Mouse (Mus musculus) intestine, postnatal 0 days (tissue): ENCODE measurements around the gene Map10. TPM values are rescaled to one million over a fixed set of nuclear protein-coding genes. Genes with fewer than 3 reads are reported as not detected.
A peak's percentile ranks its signal among the peaks of the same experiment; 100 is the strongest.

Experiments
- ATAC-seq: fragments of 200-750 bp; cut with Nextera tagmentation; 2 replicates; pipeline ENCODE4 v1.8.0; 2017; ENCODE audit warnings: mild to moderate bottlenecking, moderate TSS enrichment, moderate library complexity
- H3K27ac ChIP-seq: fragments of 300-500 bp; sonication (generic); 2 replicates; pipeline ENCODE4 v1.5.1; 2014; ENCODE audit warnings: mild to moderate bottlenecking, low read depth, low read length, moderate library complexity
- H3K27me3 ChIP-seq: fragments of 300-500 bp; sonication (generic); replicated peaks from 2 replicates; pipeline ENCODE4 v1.6.1; 2014; ENCODE audit warnings: low read length, mixed read lengths; ENCODE audit not compliant: control insufficient read depth, insufficient read depth
- H3K36me3 ChIP-seq: fragments of 300-500 bp; sonication (generic); 2 replicates; pipeline ENCODE4 v1.6.1; 2014; ENCODE audit warnings: mild to moderate bottlenecking, moderate library complexity; ENCODE audit not compliant: control insufficient read depth, insufficient read depth
- H3K4me1 ChIP-seq: fragments of 300-500 bp; sonication (generic); replicated peaks from 2 replicates; pipeline ENCODE4 v1.6.1; 2014; ENCODE audit warnings: antibody characterized with exemption, low read length, mixed read lengths; ENCODE audit not compliant: control insufficient read depth, insufficient read depth
- H3K4me2 ChIP-seq: fragments of 300-500 bp; sonication (generic); replicated peaks from 2 replicates; pipeline ENCODE4 v1.6.1; 2014; ENCODE audit warnings: low read depth, mild to moderate bottlenecking, moderate library complexity
- H3K4me3 ChIP-seq: fragments of 300-500 bp; sonication (generic); 2 replicates; pipeline ENCODE4 v1.5.1; 2014; ENCODE audit warnings: low read depth, low read length
- H3K9ac ChIP-seq: fragments of 300-500 bp; sonication (generic); 2 replicates; pipeline ENCODE4 v1.6.1; 2014; ENCODE audit warnings: mild to moderate bottlenecking, low read depth, low read length
- H3K9me3 ChIP-seq: fragments of 300-500 bp; sonication (generic); 2 replicates; pipeline ENCODE4 v1.6.1; 2016; ENCODE audit warnings: mixed run types; ENCODE audit not compliant: control insufficient read depth
- CTCF ChIP-seq: sonication (generic); IDR thresholded peaks from 2 replicates; pipeline ENCODE4 v1.5.1; 2016; ENCODE audit warnings: low read depth, mild to moderate bottlenecking, control low read depth, antibody characterized with exemption, moderate library complexity
- whole genome bisulfite sequencing: fragments of 180-500 bp; shearing (Covaris S2); extraction: QIAGEN DNeasy Blood & Tissue Kit; methylation state at CpG from one replicate; pipeline ENCODE4 v1.1.7; 2014; 5-methylcytosine and 5-hydroxymethylcytosine counted together
- polyA plus RNA-seq: library from polyadenylated mRNA; unstranded; fragments of >200 nt; fragmentation: Nextera tagmentation; extraction: Ambion mirVana; gene quantifications from 2 replicates; pipeline ENCODE4 v1.2.1, GENCODE M21; 2015

The Map10 gene
- polyA plus RNA-seq, 1 experiment from 2014 or later = 2.4 TPM

- Histone ChIP-seq H3K27ac (no peak overlapping the region), H3K27me3 (no peaks in the 10 kb centered on the region), H3K4me1 (no peaks in the 10 kb centered on the region), H3K4me3 (no peak overlapping the region), H3K4me2 (no peak overlapping the region), H3K9me3 (no peaks in the 10 kb centered on the region), H3K36me3 (no peaks in the 10 kb centered on the region), H3K9ac (no peak overlapping the region)
- ATAC-seq = no peak
- TF ChIP-seq CTCF = no peak
- WGBS = 84% methylated on average over 5 of the region's 5 CpGs
Measured at GRCm38 (mm10) chr8:125711514-125711913, 41.9 kb downstream of the Map10 start.

GRCm38 (mm10) chr8:125716211-125716610, 46.6 kb downstream of the Map10 start:
- WGBS = 32% methylated on average over 4 of the region's 4 CpGs
- no peak for TF ChIP-seq CTCF
- Histone ChIP-seq H3K9me3 (no peaks in the 10 kb centered on the region), H3K27me3 (no peaks in the 10 kb centered on the region), H3K4me2 (no peak overlapping the region), H3K4me3 (no peak overlapping the region), H3K4me1 (no peaks in the 10 kb centered on the region), H3K9ac (no peak overlapping the region), H3K36me3 (no peaks in the 10 kb centered on the region), H3K27ac (no peak overlapping the region)
- no peak for ATAC-seq

DNA sequence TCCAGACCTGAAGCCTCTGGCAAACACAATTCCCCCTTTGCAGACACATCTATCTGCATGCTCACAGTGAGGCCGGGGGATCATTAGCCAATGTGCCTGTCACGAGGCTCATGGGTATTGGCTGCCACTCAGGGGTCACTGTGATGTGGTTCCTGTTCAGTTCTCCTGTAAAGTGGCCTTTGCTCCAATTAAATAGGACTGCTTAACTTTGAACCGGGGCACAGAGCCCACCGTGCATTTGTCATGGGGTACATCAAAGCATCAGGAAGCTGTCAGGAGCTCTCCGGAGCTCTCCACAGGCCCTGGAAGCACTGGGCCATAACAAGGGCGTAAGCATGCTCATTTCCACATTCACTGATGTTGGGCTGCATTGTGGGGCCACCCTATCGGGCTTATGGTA, 47.0 kb downstream of the Map10 start:
- Histone ChIP-seq H3K4me2 (no peak overlapping the region), H3K9ac (no peak overlapping the region), H3K4me1 (no peaks in the 10 kb centered on the region), H3K27ac (no peak overlapping the region), H3K9me3 (no peaks in the 10 kb centered on the region), H3K4me3 (no peak overlapping the region), H3K27me3 (no peaks in the 10 kb centered on the region), H3K36me3 (no peaks in the 10 kb centered on the region)
- 37% methylated on average over 7 of the region's 7 CpGs for WGBS
- ATAC-seq = no peak
- TF ChIP-seq CTCF = no peak

- no peak for ATAC-seq
- H3K27me3 ChIP-seq = no peaks in the 10 kb centered on the region
- H3K4me2 ChIP-seq = no peak overlapping the region
- WGBS = 67% methylated on average over 4 of the region's 4 CpGs
- H3K9me3 ChIP-seq = no peaks in the 10 kb centered on the region
- H3K36me3 ChIP-seq = no peaks in the 10 kb centered on the region
- H3K4me1 ChIP-seq = no peaks in the 10 kb centered on the region
- peak; percentile 71 for TF ChIP-seq CTCF
- H3K27ac ChIP-seq = no peak overlapping the region
- H3K4me3 ChIP-seq = no peak overlapping the region
- no peak overlapping the region for H3K9ac ChIP-seq
Measured at GRCm38 (mm10) chr8:125718914-125719313, 49.3 kb downstream of the Map10 start.

GRCm38 (mm10) chr8:125722675-125723074, 53.1 kb downstream of the Map10 start:
- no peak overlapping the region for H3K4me2 ChIP-seq
- ATAC-seq = no peak
- no peaks in the 10 kb centered on the region for H3K27me3 ChIP-seq
- H3K36me3 ChIP-seq = no peaks in the 10 kb centered on the region
- no peak overlapping the region for H3K9ac ChIP-seq
- no peaks in the 10 kb centered on the region for H3K9me3 ChIP-seq
- no peaks in the 10 kb centered on the region for H3K4me1 ChIP-seq
- no peak overlapping the region for H3K27ac ChIP-seq
- no peak for TF ChIP-seq CTCF
- no peak overlapping the region for H3K4me3 ChIP-seq
- WGBS = 88% methylated on average over 7 of the region's 7 CpGs

Other genes starting within 250 kb of the Map10 start
- gene Sipa1l2, start 100.0 kb upstream of the Map10 start, polyA plus RNA-seq = 4.5 and 5.3 TPM in 2 replicates
- 23.9 and 26.3 TPM in 2 replicates for gene Ntpcr, start 60.1 kb downstream of the Map10 start, polyA plus RNA-seq
- gene Pcnx2, start 228.5 kb downstream of the Map10 start, polyA plus RNA-seq = 0.04 and 0.29 TPM in 2 replicates
- 4.5 and 5.1 TPM in 2 replicates for gene Map3k21, start 240.6 kb downstream of the Map10 start, polyA plus RNA-seq